Comparison of ENCODE assay signal across 8 mouse cellular contexts in the genomic region with DNA sequence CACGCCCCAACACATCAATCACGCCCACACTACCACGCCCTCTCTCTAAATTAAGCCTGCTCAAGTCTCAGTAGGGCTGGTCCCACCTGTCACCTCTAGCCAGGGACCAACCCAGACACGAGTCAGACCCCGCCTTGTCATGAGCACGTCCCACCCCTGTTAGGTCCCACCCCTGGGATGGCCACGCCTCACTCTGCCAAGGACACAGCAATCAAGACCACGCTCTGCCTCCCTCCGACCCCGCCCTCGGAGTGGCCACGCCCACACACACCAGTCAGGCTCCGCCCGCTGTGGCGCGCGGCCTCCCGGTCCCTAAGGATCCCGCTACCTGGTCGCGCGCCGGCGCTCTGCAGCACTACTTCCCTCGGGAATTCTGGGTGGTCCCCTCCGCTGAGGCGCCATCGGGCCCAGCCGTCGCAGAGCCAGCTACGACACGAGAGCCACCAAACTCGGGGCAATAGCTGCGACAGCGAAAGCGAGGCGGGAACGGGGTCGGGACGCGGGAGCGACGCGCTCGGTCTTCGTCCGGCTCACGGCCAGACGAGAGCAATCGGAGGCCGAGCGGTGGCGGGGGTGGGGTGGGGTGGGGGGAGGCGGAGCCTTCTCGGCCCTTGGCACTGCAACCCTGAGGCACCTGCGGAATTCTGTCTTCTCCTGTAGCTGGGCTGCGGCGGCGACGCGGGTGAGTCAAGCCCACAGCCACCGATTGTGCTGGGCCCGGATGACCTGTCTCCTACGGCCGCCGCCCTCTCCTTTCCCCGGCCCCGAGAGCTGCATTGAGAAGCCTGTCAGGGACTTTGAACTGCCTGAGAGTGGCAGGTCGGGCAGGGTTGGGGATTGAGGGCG. TPM values are rescaled to one million over a fixed set of nuclear protein-coding genes. Genes with fewer than 3 reads are reported as not detected.
DNase-seq lines count a peak whose midpoint lies in the region; ATAC-seq and TF ChIP-seq lines count a peak whose summit lies in the region.

A gene (plus strand): TSS at position 273 of the 846 bp plus-strand sequence.
A gene (minus strand): TSS at position 551 of the 846 bp plus-strand sequence.

- WGBS in forebrain, embryonic 12.5 days: under 1% methylated on average over 70 of the region's 70 CpGs
- WGBS in heart, postnatal 0 days: under 1% methylated on average over 68 of the region's 70 CpGs
- WGBS in liver, embryonic 16.5 days (ENCODE audit: insufficient replicate concordance): under 1% methylated on average over 70 of the region's 70 CpGs
- WGBS in neural tube, embryonic 13.5 days: under 1% methylated on average over 70 of the region's 70 CpGs

- H3K27me3 ChIP-seq in E14TG2a.4 (ENCODE audit: insufficient read depth, low read length): no peaks in the 10 kb centered on the region
- H3K27me3 ChIP-seq in forebrain, embryonic 12.5 days: no peaks in the 10 kb centered on the region
- H3K27me3 ChIP-seq in heart, postnatal 0 days (ENCODE audit: control insufficient read depth, insufficient read depth, low read length): no peaks in the 10 kb centered on the region
- H3K27me3 ChIP-seq in liver, embryonic 16.5 days (ENCODE audit: control insufficient read depth, insufficient read depth, low read depth, low read length): no peaks in the 10 kb centered on the region
- no peaks in the 10 kb centered on the region for H3K27me3 ChIP-seq in neural tube, embryonic 13.5 days
- no peaks in the 10 kb centered on the region for H3K27me3 ChIP-seq in testis, adult 2 months (ENCODE audit: control insufficient read depth, insufficient read depth, low read length)

- H3K4me1 ChIP-seq in E14TG2a.4 (replicated peaks; ENCODE audit: low read depth, low read length): peaks cover 17% of the 10 kb centered on the region
- H3K4me1 ChIP-seq in forebrain, embryonic 12.5 days: peaks cover 15% of the 10 kb centered on the region
- no peaks in the 10 kb centered on the region for H3K4me1 ChIP-seq in heart, postnatal 0 days (ENCODE audit: control insufficient read depth, insufficient read depth)
- H3K4me1 ChIP-seq in liver, embryonic 16.5 days (ENCODE audit: control insufficient read depth, low read depth, low read length): peaks cover 17% of the 10 kb centered on the region
- peaks cover 16% of the 10 kb centered on the region for H3K4me1 ChIP-seq in neural tube, embryonic 13.5 days (replicated peaks)
- H3K4me1 ChIP-seq in testis, adult 2 months (ENCODE audit: control insufficient read depth, insufficient read depth, low read length): peaks cover 8% of the 10 kb centered on the region

- peaks cover 17% of the 10 kb centered on the region for H3K36me3 ChIP-seq in E14TG2a.4 (ENCODE audit: insufficient read depth, low read length)
- peaks cover 10% of the 10 kb centered on the region for H3K36me3 ChIP-seq in forebrain, embryonic 12.5 days (replicated peaks)
- peaks cover 9% of the 10 kb centered on the region; the same call in 1 of the 2 replicates for H3K36me3 ChIP-seq in heart, postnatal 0 days (replicated peaks; ENCODE audit: control insufficient read depth, insufficient read depth, low read length)
- H3K36me3 ChIP-seq in liver, embryonic 16.5 days (ENCODE audit: control insufficient read depth, insufficient read depth): no peaks in the 10 kb centered on the region
- H3K36me3 ChIP-seq in neural tube, embryonic 13.5 days: 0 out of 2 replicates have a peak, but pooled peaks cover 13% of the 10 kb centered on the region
- no peaks in the 10 kb centered on the region for H3K36me3 ChIP-seq in testis, adult 2 months (ENCODE audit: control insufficient read depth, insufficient read depth, low read length)

- H3K9me3 ChIP-seq in E14TG2a.4 (ENCODE audit: low read length): no peaks in the 10 kb centered on the region
- H3K9me3 ChIP-seq in forebrain, embryonic 12.5 days: no peaks in the 10 kb centered on the region
- H3K9me3 ChIP-seq in heart, postnatal 0 days (replicated peaks; ENCODE audit: control insufficient read depth, low read length): no peaks in the 10 kb centered on the region
- no peaks in the 10 kb centered on the region for H3K9me3 ChIP-seq in liver, embryonic 16.5 days (replicated peaks; ENCODE audit: control insufficient read depth, low read length)
- H3K9me3 ChIP-seq in neural tube, embryonic 13.5 days: no peaks in the 10 kb centered on the region

- H3K4me2 ChIP-seq in forebrain, embryonic 12.5 days: peak within 1 kb of the TSS; percentile 85
- H3K4me2 ChIP-seq in heart, postnatal 0 days (ENCODE audit: low read depth, low read length): peak within 1 kb of the TSS; percentile 78
- H3K4me2 ChIP-seq in liver, embryonic 16.5 days (ENCODE audit: low read depth, low read length): peak within 1 kb of the TSS; percentile 88
- peak within 1 kb of the TSS; percentile 76 for H3K4me2 ChIP-seq in neural tube, embryonic 13.5 days

- peak within 1 kb of the TSS; percentile 77 for H3K9ac ChIP-seq in forebrain, embryonic 12.5 days
- peak within 1 kb of the TSS; percentile 72 for H3K9ac ChIP-seq in heart, postnatal 0 days (replicated peaks; ENCODE audit: low read depth, low read length)
- peak within 1 kb of the TSS; percentile 76 for H3K9ac ChIP-seq in liver, embryonic 16.5 days (ENCODE audit: low read depth, low read length)
- peak within 1 kb of the TSS; percentile 86 for H3K9ac ChIP-seq in neural tube, embryonic 13.5 days

- peak; percentile 98 for DNase-seq in c-Kit-positive CD71-positive TER-119-positive erythroid progenitor cells, embryonic 14.5 days (ENCODE audit: low spot score)
- peak; percentile 93 for DNase-seq in heart, postnatal 0 days (ENCODE audit: low spot score)
- DNase-seq in kidney, postnatal 4 days: peak; percentile 99

- TF ChIP-seq CTCF in E14TG2a.4 (conservative IDR thresholded peaks at IDR 0.05; ENCODE audit: low read length): no peak
- TF ChIP-seq CTCF in heart, postnatal 0 days (IDR thresholded peaks at IDR 0.05; ENCODE audit: low read depth): no peak
- TF ChIP-seq CTCF in testis, adult 2 months (IDR thresholded peaks at IDR 0.05; ENCODE audit: control insufficient read depth, insufficient read depth, insufficient replicate concordance, low read depth, low read length): no peak

- no peak for TF ChIP-seq EP300 in heart, postnatal 0 days (IDR thresholded peaks at IDR 0.05; ENCODE audit: low read depth)

- peak within 1 kb of the TSS; percentile 89 for H3K27ac ChIP-seq in forebrain, embryonic 12.5 days
- peak within 1 kb of the TSS; percentile 83 for H3K27ac ChIP-seq in heart, postnatal 0 days (ENCODE audit: low read depth)
- peak within 1 kb of the TSS; percentile 77 for H3K27ac ChIP-seq in liver, embryonic 16.5 days (ENCODE audit: low read length)
- H3K27ac ChIP-seq in neural tube, embryonic 13.5 days (replicated peaks): peak within 1 kb of the TSS; percentile 88
- H3K27ac ChIP-seq in testis, adult 2 months (ENCODE audit: control insufficient read depth, insufficient read depth, low read depth, low read length): peak within 1 kb of the TSS; percentile 51

- H3K4me3 ChIP-seq in E14TG2a.4 (replicated peaks; ENCODE audit: low read length): peak within 1 kb of the TSS; percentile 94
- H3K4me3 ChIP-seq in forebrain, embryonic 12.5 days (replicated peaks): peak within 1 kb of the TSS; percentile 80
- H3K4me3 ChIP-seq in heart, postnatal 0 days (ENCODE audit: low read depth, low read length): peak within 1 kb of the TSS; percentile 77
- H3K4me3 ChIP-seq in liver, embryonic 16.5 days (ENCODE audit: low read depth, low read length): peak within 1 kb of the TSS; percentile 86
- H3K4me3 ChIP-seq in neural tube, embryonic 13.5 days: peak within 1 kb of the TSS; percentile 75
- peak within 1 kb of the TSS; percentile 85 for H3K4me3 ChIP-seq in testis, adult 2 months (ENCODE audit: control insufficient read depth, low read depth, low read length)

- ATAC-seq in forebrain, embryonic 12.5 days (ENCODE audit: low FRiP score): peak; percentile 97
- peak; percentile 98 for ATAC-seq in heart, postnatal 0 days (ENCODE audit: insufficient read depth, low read depth)
- ATAC-seq in liver, embryonic 16.5 days (ENCODE audit: low read depth): peak; percentile 99
- peak; percentile 97 for ATAC-seq in neural tube, embryonic 13.5 days (ENCODE audit: low read depth)

- TF ChIP-seq POLR2A in testis, adult 2 months (IDR thresholded peaks at IDR 0.05; ENCODE audit: control insufficient read depth, low read depth, low read length): peak; percentile 36

RNA-seq across cellular contexts. Expression of the first gene that starts in this region (rescaled TPM):
- polyA plus RNA-seq in forebrain, embryonic 12.5 days (2016; fragmentation: Nextera tagmentation; extraction: Ambion mirVana): 7.9 and 8.4 TPM in 2 replicates
- total RNA-seq in heart, postnatal 0 days (2014; rRNA removed; ENCODE audit: low replicate concordance): 23.8 and 36.6 TPM in 2 replicates
- polyA plus RNA-seq in heart, postnatal 0 days (2015; fragmentation: Nextera tagmentation; extraction: Ambion mirVana): 6.4 and 6.5 TPM in 2 replicates
- polyA plus RNA-seq in liver, embryonic 16.5 days (2015; fragmentation: Nextera tagmentation; extraction: Ambion mirVana): 2.9 and 3.1 TPM in 2 replicates
- polyA plus RNA-seq in neural tube, embryonic 13.5 days (2015; fragmentation: Nextera tagmentation; extraction: Ambion mirVana): 16.8 and 17.8 TPM in 2 replicates
- polyA plus RNA-seq in testis, adult 2 months (2012; rRNA removed): 5.2 and 6.0 TPM in 2 replicates

RNA-seq across cellular contexts. Expression of the second gene that starts in this region (rescaled TPM):
- 16.1 and 19.7 TPM in 2 replicates for polyA plus RNA-seq in forebrain, embryonic 12.5 days (2016; fragmentation: Nextera tagmentation; extraction: Ambion mirVana)
- 8.7 and 10.9 TPM in 2 replicates for total RNA-seq in heart, postnatal 0 days (2014; rRNA removed; ENCODE audit: low replicate concordance)
- polyA plus RNA-seq in heart, postnatal 0 days (2015; fragmentation: Nextera tagmentation; extraction: Ambion mirVana): 26.8 and 27.1 TPM in 2 replicates
- polyA plus RNA-seq in liver, embryonic 16.5 days (2015; fragmentation: Nextera tagmentation; extraction: Ambion mirVana): 15.4 and 15.5 TPM in 2 replicates
- 26.3 and 28.8 TPM in 2 replicates for polyA plus RNA-seq in neural tube, embryonic 13.5 days (2015; fragmentation: Nextera tagmentation; extraction: Ambion mirVana)
- 2.7 and 3.1 TPM in 2 replicates for polyA plus RNA-seq in testis, adult 2 months (2012; rRNA removed)

Comparison
In these comparisons a context has a peak if more than half of its experiments do, and no peak if none do; other contexts are left out.
1. Peak in every context shown above with its lines: DNase-seq, ATAC-seq, H3K4me3 ChIP-seq and H3K27ac ChIP-seq.